Mouse (Mus musculus): ENCODE data around the gene Rbfox1. TPM values are rescaled to one million over a fixed set of nuclear protein-coding genes. Genes with fewer than 3 reads are reported as not detected.

Gene Rbfox1
- polyA plus RNA-seq, 1 experiment, result 0.22 TPM

DNA sequence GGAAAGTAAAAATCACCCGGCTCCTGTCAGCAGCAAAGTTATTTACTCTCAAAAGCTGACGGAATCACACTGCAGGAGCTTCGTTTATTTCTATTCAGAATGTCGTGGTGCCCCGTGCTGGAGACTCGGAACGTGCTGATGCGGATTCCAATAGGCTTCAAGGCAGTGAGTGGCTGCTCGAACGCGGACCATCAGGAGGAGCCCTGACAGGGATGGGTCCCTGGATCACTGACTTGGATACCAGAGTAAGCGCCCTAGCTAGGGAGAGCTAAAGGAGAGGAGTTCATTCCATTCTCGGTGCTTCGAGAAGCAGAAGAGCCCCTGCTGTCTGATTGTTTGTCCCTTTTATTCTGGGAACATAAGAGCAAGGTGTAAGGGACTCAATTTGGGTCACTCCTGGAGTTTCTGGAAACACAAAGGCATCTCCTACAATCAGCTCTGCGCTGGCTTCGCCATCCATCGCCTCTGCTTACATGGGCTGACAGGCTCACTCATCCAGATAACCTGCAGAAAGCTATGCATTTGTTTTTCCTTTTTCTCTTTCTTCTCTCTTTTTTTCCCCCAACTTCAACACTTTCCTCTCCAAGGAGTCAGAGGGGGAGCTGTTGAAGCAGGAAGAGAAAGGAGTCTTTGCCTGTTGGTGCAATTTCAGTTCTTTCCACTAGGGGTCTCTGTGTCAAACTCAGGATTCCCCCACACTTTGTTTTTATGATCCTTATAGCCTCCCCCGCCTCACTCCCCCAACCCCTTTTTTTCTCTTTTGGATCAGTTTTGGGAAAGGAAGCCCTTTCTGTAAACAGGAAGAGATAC lies 1164.2 kb downstream of the Rbfox1 start:
- no peak overlapping the region for H3K4me3 ChIP-seq (ENCODE audit: insufficient read depth, poor library complexity, severe bottlenecking)
- H3K79me2 ChIP-seq (ENCODE audit: control insufficient read depth, insufficient read depth), result no peaks in the 10 kb centered on the region
- H3ac ChIP-seq (ENCODE audit: control insufficient read depth, insufficient read length, low read depth), result no peak overlapping the region
- H3K36me3 ChIP-seq (ENCODE audit: control insufficient read depth, insufficient read depth), result no peaks in the 10 kb centered on the region
- H3K79me3 ChIP-seq (ENCODE audit: low read depth), result no peaks in the 10 kb centered on the region
- TF ChIP-seq CEBPB (IDR thresholded peaks at IDR 0.05; ENCODE audit: low read depth), result no peak
- no peak for TF ChIP-seq USF1 (IDR thresholded peaks at IDR 0.05; ENCODE audit: low read depth)
- no peak for TF ChIP-seq MAX (IDR thresholded peaks at IDR 0.05)
- no peaks in the 10 kb centered on the region for H3K27me3 ChIP-seq (ENCODE audit: control insufficient read depth, insufficient read depth, insufficient read length)

DNA sequence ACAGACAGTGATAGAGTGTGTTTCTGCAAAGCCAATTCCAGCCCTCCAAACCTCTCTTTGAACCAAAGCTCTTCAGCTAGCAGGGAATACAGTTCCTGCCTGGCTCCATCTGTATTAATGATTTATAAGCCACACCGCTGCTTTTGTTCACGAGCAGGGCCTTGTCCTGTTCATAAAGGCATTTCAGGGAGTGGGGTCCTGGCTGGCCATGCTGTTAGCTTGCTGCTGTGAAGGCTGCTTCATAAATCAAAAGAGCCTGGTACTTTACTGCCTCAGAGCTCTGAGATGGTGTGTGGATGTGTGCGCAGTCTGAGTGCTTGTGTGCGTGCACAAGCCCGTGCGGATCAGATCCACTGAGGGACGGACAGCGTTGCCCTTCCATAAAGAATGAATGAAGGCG lies 1165.8 kb downstream of the Rbfox1 start:
- Histone ChIP-seq H3K79me3 (ENCODE audit: low read depth) (no peaks in the 10 kb centered on the region), H3K27me3 (ENCODE audit: control insufficient read depth, insufficient read depth, insufficient read length) (no peaks in the 10 kb centered on the region), H3K36me3 (ENCODE audit: control insufficient read depth, insufficient read depth) (no peaks in the 10 kb centered on the region), H3K4me3 (ENCODE audit: insufficient read depth, poor library complexity, severe bottlenecking) (no peak overlapping the region), H3ac (ENCODE audit: control insufficient read depth, insufficient read length, low read depth) (no peak overlapping the region), H3K79me2 (ENCODE audit: control insufficient read depth, insufficient read depth) (no peaks in the 10 kb centered on the region)
- no peak for TF ChIP-seq FOSL1 (IDR thresholded peaks at IDR 0.05; ENCODE audit: insufficient read depth, low read length, poor library complexity, severe bottlenecking)

DNA sequence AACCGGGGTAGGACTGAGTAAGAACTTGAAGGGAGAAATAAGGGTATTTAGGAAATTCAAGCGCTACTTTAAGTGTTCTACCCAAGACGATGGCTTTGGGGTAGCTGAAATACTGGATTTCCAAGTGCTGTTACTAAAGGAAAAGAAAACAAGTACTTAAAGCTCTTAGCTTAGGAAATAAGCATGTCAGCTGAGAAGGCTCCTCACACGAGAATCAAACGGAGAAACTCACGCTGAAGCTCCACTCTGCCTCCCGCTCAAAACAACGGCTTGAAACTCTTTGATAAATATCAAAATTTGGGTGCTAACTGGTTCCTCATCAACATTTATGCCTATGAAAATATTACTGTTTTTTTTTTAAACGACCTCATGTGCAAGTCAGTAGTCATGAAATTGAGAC lies 1166.8 kb downstream of the Rbfox1 start:
- Histone ChIP-seq H3K79me2 (ENCODE audit: control insufficient read depth, insufficient read depth) (no peaks in the 10 kb centered on the region), H3K79me3 (ENCODE audit: low read depth) (no peaks in the 10 kb centered on the region), H3ac (ENCODE audit: control insufficient read depth, insufficient read length, low read depth) (no peak overlapping the region), H3K4me3 (ENCODE audit: insufficient read depth, poor library complexity, severe bottlenecking) (no peak overlapping the region), H3K27me3 (ENCODE audit: control insufficient read depth, insufficient read depth, insufficient read length) (no peaks in the 10 kb centered on the region), H3K36me3 (ENCODE audit: control insufficient read depth, insufficient read depth) (no peaks in the 10 kb centered on the region)
- TF ChIP-seq MYOD1 (IDR thresholded peaks at IDR 0.05; ENCODE audit: control insufficient read depth, insufficient read length, low read depth) (no peak), CEBPB (IDR thresholded peaks at IDR 0.05; ENCODE audit: low read depth) (no peak), CTCF (IDR thresholded peaks at IDR 0.05; ENCODE audit: control insufficient read depth, insufficient read depth, insufficient read length) (no peak)

DNA sequence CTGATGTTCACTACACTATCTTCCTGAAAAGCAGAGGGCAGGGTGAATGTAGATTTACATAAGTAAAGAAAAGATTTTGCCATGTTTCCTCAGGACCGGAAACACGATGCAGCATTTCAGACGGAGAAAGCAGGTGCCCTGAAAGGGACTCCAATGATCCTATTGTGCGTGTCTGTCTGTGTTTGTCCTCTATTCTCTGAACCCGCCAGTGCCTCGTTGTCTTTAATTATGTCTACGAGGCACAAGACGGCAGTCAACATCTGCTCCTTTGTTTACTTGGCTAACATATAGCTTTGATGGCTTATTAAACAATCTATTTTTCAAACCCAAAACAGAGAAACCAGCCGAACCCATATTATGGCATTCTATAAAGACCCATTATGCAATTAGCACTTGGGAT lies 1167.3 kb downstream of the Rbfox1 start:
- H3K36me3 ChIP-seq (ENCODE audit: control insufficient read depth, insufficient read depth), result no peaks in the 10 kb centered on the region
- no peak overlapping the region for H3K4me3 ChIP-seq (ENCODE audit: insufficient read depth, poor library complexity, severe bottlenecking)
- no peak overlapping the region for H3ac ChIP-seq (ENCODE audit: control insufficient read depth, insufficient read length, low read depth)
- no peaks in the 10 kb centered on the region for H3K79me2 ChIP-seq (ENCODE audit: control insufficient read depth, insufficient read depth)
- no peaks in the 10 kb centered on the region for H3K79me3 ChIP-seq (ENCODE audit: low read depth)
- TF ChIP-seq FOSL1 (IDR thresholded peaks at IDR 0.05; ENCODE audit: insufficient read depth, low read length, poor library complexity, severe bottlenecking) (no peak), MYOG (IDR thresholded peaks at IDR 0.05; ENCODE audit: control insufficient read depth, extremely low read depth, insufficient read length) (no peak), CEBPB (IDR thresholded peaks at IDR 0.05; ENCODE audit: low read depth) (no peak), MAX (IDR thresholded peaks at IDR 0.05) (no peak), CTCF (IDR thresholded peaks at IDR 0.05; ENCODE audit: control insufficient read depth, insufficient read depth, insufficient read length) (no peak), MYOD1 (IDR thresholded peaks at IDR 0.05; ENCODE audit: control insufficient read depth, insufficient read length, low read depth) (no peak), USF1 (IDR thresholded peaks at IDR 0.05; ENCODE audit: low read depth) (no peak)
- no peaks in the 10 kb centered on the region for H3K27me3 ChIP-seq (ENCODE audit: control insufficient read depth, insufficient read depth, insufficient read length)

DNA sequence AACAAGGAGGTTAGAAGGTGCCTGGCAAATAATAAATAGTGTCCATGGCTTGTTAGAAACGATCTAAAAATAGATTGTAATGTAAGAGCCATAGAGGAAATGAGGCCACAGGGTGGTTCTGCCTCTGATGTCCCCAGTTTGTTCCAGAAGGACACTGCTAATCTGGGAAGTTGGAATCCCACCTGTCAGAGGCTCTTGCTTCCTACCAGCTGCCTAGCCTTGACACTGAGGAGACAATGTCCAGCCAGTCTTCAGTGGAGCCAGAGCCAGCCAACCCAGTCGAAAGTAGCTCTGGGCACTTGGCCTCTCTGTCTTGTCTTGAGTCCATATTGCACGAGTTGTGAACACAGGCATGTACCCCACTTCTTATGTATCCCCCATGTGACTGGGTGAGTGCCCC lies 1172.6 kb downstream of the Rbfox1 start:
- H3K4me3 ChIP-seq (ENCODE audit: insufficient read depth, poor library complexity, severe bottlenecking), result no peak overlapping the region
- H3ac ChIP-seq (ENCODE audit: control insufficient read depth, insufficient read length, low read depth), result no peak overlapping the region
- no peaks in the 10 kb centered on the region for H3K27me3 ChIP-seq (ENCODE audit: control insufficient read depth, insufficient read depth, insufficient read length)
- no peaks in the 10 kb centered on the region for H3K79me3 ChIP-seq (ENCODE audit: low read depth)
- TF ChIP-seq USF1 (IDR thresholded peaks at IDR 0.05; ENCODE audit: low read depth), result no peak
- no peak for TF ChIP-seq FOSL1 (IDR thresholded peaks at IDR 0.05; ENCODE audit: insufficient read depth, low read length, poor library complexity, severe bottlenecking)
- no peak for TF ChIP-seq MAX (IDR thresholded peaks at IDR 0.05)
- TF ChIP-seq CTCF (IDR thresholded peaks at IDR 0.05; ENCODE audit: control insufficient read depth, insufficient read depth, insufficient read length), result no peak
- no peak for TF ChIP-seq MYOG (IDR thresholded peaks at IDR 0.05; ENCODE audit: control insufficient read depth, extremely low read depth, insufficient read length)
- no peak for TF ChIP-seq MYOD1 (IDR thresholded peaks at IDR 0.05; ENCODE audit: control insufficient read depth, insufficient read length, low read depth)
- TF ChIP-seq CEBPB (IDR thresholded peaks at IDR 0.05; ENCODE audit: low read depth), result no peak
- H3K79me2 ChIP-seq (ENCODE audit: control insufficient read depth, insufficient read depth), result no peaks in the 10 kb centered on the region
- no peaks in the 10 kb centered on the region for H3K36me3 ChIP-seq (ENCODE audit: control insufficient read depth, insufficient read depth)

DNA sequence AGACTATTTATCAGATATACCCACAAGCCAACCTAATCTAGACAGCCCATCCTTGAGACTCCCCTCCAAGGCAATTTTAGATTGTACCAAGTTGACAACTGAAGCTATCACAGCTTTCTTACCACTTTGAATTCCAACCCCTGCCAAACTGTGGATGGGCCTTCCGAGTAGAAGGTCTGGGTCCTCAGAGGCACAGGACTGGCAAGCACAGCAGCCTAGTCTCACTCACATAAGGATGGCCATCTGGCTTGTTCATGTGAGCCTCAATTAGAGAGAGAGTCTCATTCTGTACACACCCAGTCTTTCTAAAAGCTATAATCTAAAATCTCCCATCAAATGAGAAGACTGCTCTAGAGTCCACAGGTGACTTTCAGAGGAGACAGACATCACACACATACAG lies 1173.4 kb downstream of the Rbfox1 start:
- Histone ChIP-seq H3K4me3 (ENCODE audit: insufficient read depth, poor library complexity, severe bottlenecking) (no peak overlapping the region), H3K79me2 (ENCODE audit: control insufficient read depth, insufficient read depth) (no peaks in the 10 kb centered on the region), H3K36me3 (ENCODE audit: control insufficient read depth, insufficient read depth) (no peaks in the 10 kb centered on the region), H3K27me3 (ENCODE audit: control insufficient read depth, insufficient read depth, insufficient read length) (no peaks in the 10 kb centered on the region), H3ac (ENCODE audit: control insufficient read depth, insufficient read length, low read depth) (no peak overlapping the region), H3K79me3 (ENCODE audit: low read depth) (no peaks in the 10 kb centered on the region)
- TF ChIP-seq MYOG (IDR thresholded peaks at IDR 0.05; ENCODE audit: control insufficient read depth, extremely low read depth, insufficient read length), result no peak
- TF ChIP-seq USF1 (IDR thresholded peaks at IDR 0.05; ENCODE audit: low read depth), result no peak
- no peak for TF ChIP-seq MYOD1 (IDR thresholded peaks at IDR 0.05; ENCODE audit: control insufficient read depth, insufficient read length, low read depth)
- TF ChIP-seq CTCF (IDR thresholded peaks at IDR 0.05; ENCODE audit: control insufficient read depth, insufficient read depth, insufficient read length), result no peak
- TF ChIP-seq CEBPB (IDR thresholded peaks at IDR 0.05; ENCODE audit: low read depth), result no peak
- TF ChIP-seq FOSL1 (IDR thresholded peaks at IDR 0.05; ENCODE audit: insufficient read depth, low read length, poor library complexity, severe bottlenecking), result no peak
- no peak for TF ChIP-seq MAX (IDR thresholded peaks at IDR 0.05)

Measured in C2C12 (cell line).